Mouse (Mus musculus): ENCODE measurements around the gene Spats2l. TPM values are rescaled to one million over a fixed set of nuclear protein-coding genes. Genes with fewer than 3 reads are reported as not detected.
A peak's percentile ranks its signal among the peaks of the same experiment; 100 is the strongest.

Gene Spats2l
- polyA plus RNA-seq, 2 experiments = 81.4 to 202 TPM

GRCm38 (mm10) chr1:57976860-57977259 is 202.9 kb downstream of the Spats2l start:
- Histone ChIP-seq H3K4me2 (replicated peaks; ENCODE audit: low read depth, low read length, severe bottlenecking) (no peak overlapping the region), H3K4me3 (replicated peaks; ENCODE audit: low read length) (no peak overlapping the region), H3K27me3 (ENCODE audit: control insufficient read depth, insufficient read depth, low read length) (no peaks in the 10 kb centered on the region), H3K9me3 (ENCODE audit: control insufficient read depth, low read length) (no peaks in the 10 kb centered on the region), H3K27ac (replicated peaks; ENCODE audit: low read depth, low read length) (no peak overlapping the region), H3K36me3 (ENCODE audit: control insufficient read depth, insufficient read depth, low read length) (no peaks in the 10 kb centered on the region), H3K4me1 (ENCODE audit: control insufficient read depth, insufficient read depth, low read length) (no peaks in the 10 kb centered on the region), H3K9ac (ENCODE audit: low read depth, low read length, severe bottlenecking) (no peak overlapping the region)
- ATAC-seq (ENCODE audit: low FRiP score, low read depth) (no peak), DNase-seq (ENCODE audit: low spot score) (no peak)
- 88% methylated on average over 3 of the region's 3 CpGs for WGBS
- TF ChIP-seq POLR2A (IDR thresholded peaks at IDR 0.05; ENCODE audit: borderline replicate concordance, extremely low read depth, insufficient read depth, insufficient read length) = no peak

DNA sequence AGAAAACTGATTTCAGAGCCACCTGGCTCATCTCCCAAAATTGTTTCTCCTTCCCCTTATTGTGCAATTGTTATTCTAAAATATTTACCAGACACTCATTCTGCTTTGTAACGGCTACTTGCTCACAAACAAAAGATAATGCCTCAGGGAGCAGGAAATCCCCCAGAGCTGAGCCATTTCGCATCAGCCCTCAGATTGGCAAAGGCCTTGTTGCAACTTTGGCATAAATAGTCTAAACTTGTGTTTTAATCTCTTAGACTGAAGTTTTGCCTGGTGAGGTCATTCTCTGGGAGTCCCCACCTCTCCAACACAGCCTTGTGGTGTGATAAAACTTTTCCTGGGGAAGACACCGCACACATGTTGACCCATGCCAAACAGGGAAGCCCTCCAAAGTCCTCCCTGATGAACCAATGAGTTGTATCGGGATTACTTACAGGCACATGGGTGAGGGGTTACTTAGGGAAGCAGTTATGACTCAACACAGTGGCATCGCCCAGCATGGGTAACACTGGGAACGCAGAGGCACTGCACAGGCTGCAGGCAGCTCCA is 215.2 kb downstream of the Spats2l start:
- H3K27me3 ChIP-seq (ENCODE audit: control insufficient read depth, insufficient read depth, low read length) = no peaks in the 10 kb centered on the region
- H3K9ac ChIP-seq (ENCODE audit: low read depth, low read length, severe bottlenecking) = no peak overlapping the region
- H3K36me3 ChIP-seq (ENCODE audit: control insufficient read depth, insufficient read depth, low read length) = no peaks in the 10 kb centered on the region
- no peak for TF ChIP-seq POLR2A (IDR thresholded peaks at IDR 0.05; ENCODE audit: borderline replicate concordance, extremely low read depth, insufficient read depth, insufficient read length)
- no peaks in the 10 kb centered on the region for H3K9me3 ChIP-seq (ENCODE audit: control insufficient read depth, low read length)
- H3K4me3 ChIP-seq (replicated peaks; ENCODE audit: low read length) = no peak overlapping the region
- DNase-seq (ENCODE audit: low spot score) (no peak), ATAC-seq (ENCODE audit: low FRiP score, low read depth) (no peak)
- no peak overlapping the region for H3K4me2 ChIP-seq (replicated peaks; ENCODE audit: low read depth, low read length, severe bottlenecking)
- 76% methylated on average over 6 of the region's 6 CpGs for WGBS
- H3K27ac ChIP-seq (replicated peaks; ENCODE audit: low read depth, low read length) = no peak overlapping the region
- no peaks in the 10 kb centered on the region for H3K4me1 ChIP-seq (ENCODE audit: control insufficient read depth, insufficient read depth, low read length)

GRCm38 (mm10) chr1:57991277-57991676 is 217.3 kb downstream of the Spats2l start:
- DNase-seq (ENCODE audit: low spot score) = no peak
- Histone ChIP-seq H3K27me3 (ENCODE audit: control insufficient read depth, insufficient read depth, low read length) (no peaks in the 10 kb centered on the region), H3K4me2 (replicated peaks; ENCODE audit: low read depth, low read length, severe bottlenecking) (no peak overlapping the region), H3K4me3 (replicated peaks; ENCODE audit: low read length) (no peak overlapping the region), H3K9ac (ENCODE audit: low read depth, low read length, severe bottlenecking) (no peak overlapping the region), H3K4me1 (ENCODE audit: control insufficient read depth, insufficient read depth, low read length) (no peaks in the 10 kb centered on the region), H3K36me3 (ENCODE audit: control insufficient read depth, insufficient read depth, low read length) (no peaks in the 10 kb centered on the region), H3K27ac (replicated peaks; ENCODE audit: low read depth, low read length) (no peak overlapping the region), H3K9me3 (ENCODE audit: control insufficient read depth, low read length) (no peaks in the 10 kb centered on the region)
- WGBS = 68% methylated on average over 2 of the region's 2 CpGs
- no peak for ATAC-seq (ENCODE audit: low FRiP score, low read depth)
- TF ChIP-seq POLR2A (IDR thresholded peaks at IDR 0.05; ENCODE audit: borderline replicate concordance, extremely low read depth, insufficient read depth, insufficient read length) = no peak

GRCm38 (mm10) chr1:57995432-57996132 is 221.6 kb downstream of the Spats2l start, which contains the start of gene Sgo2a:
Gene Sgo2a (plus strand): TSS chr1:57995971.
- Histone ChIP-seq H3K9me3 (ENCODE audit: control insufficient read depth, low read length) (no peaks in the 10 kb centered on the region), H3K27me3 (ENCODE audit: control insufficient read depth, insufficient read depth, low read length) (no peaks in the 10 kb centered on the region), H3K9ac (ENCODE audit: low read depth, low read length, severe bottlenecking) (peak within 1 kb of the TSS; percentile 72), H3K4me2 (replicated peaks; ENCODE audit: low read depth, low read length, severe bottlenecking) (peak within 1 kb of the TSS; percentile 69), H3K4me3 (replicated peaks; ENCODE audit: low read length) (peak within 1 kb of the TSS; percentile 78), H3K36me3 (ENCODE audit: control insufficient read depth, insufficient read depth, low read length) (peaks cover 3% of the 10 kb centered on the region; the same call in 1 of the 2 replicates), H3K27ac (replicated peaks; ENCODE audit: low read depth, low read length) (peak within 1 kb of the TSS; percentile 79), H3K4me1 (ENCODE audit: control insufficient read depth, insufficient read depth, low read length) (peaks cover 13% of the 10 kb centered on the region)
- ATAC-seq (ENCODE audit: low FRiP score, low read depth) (peak; percentile 99), DNase-seq (ENCODE audit: low spot score) (peak; percentile 97)
- 7% methylated on average over 29 of the region's 30 CpGs for WGBS
- TF ChIP-seq POLR2A (IDR thresholded peaks at IDR 0.05; ENCODE audit: borderline replicate concordance, extremely low read depth, insufficient read depth, insufficient read length) = peak; percentile 79; the same call in 1 of the 2 replicates

GRCm38 (mm10) chr1:57996133-57996615 is 222.2 kb downstream of the Spats2l start:
- Histone ChIP-seq H3K36me3 (ENCODE audit: control insufficient read depth, insufficient read depth, low read length) (peaks cover 7% of the 10 kb centered on the region), H3K9me3 (ENCODE audit: control insufficient read depth, low read length) (no peaks in the 10 kb centered on the region), H3K27ac (replicated peaks; ENCODE audit: low read depth, low read length) (peak overlapping the region; percentile 59), H3K4me3 (replicated peaks; ENCODE audit: low read length) (peak overlapping the region; percentile 78), H3K4me1 (ENCODE audit: control insufficient read depth, insufficient read depth, low read length) (peaks cover 13% of the 10 kb centered on the region), H3K27me3 (ENCODE audit: control insufficient read depth, insufficient read depth, low read length) (no peaks in the 10 kb centered on the region), H3K9ac (ENCODE audit: low read depth, low read length, severe bottlenecking) (peak overlapping the region; percentile 72), H3K4me2 (replicated peaks; ENCODE audit: low read depth, low read length, severe bottlenecking) (peak overlapping the region; percentile 69)
- DNase-seq (ENCODE audit: low spot score) (no peak), ATAC-seq (ENCODE audit: low FRiP score, low read depth) (no peak)
- under 1% methylated on average over 29 of the region's 29 CpGs for WGBS
- TF ChIP-seq POLR2A (IDR thresholded peaks at IDR 0.05; ENCODE audit: borderline replicate concordance, extremely low read depth, insufficient read depth, insufficient read length) = no peak

Other genes with a start within 250 kb of the Spats2l start
- 11.1 and 13.2 TPM in 2 replicates for gene Sgo2a, start 221.8 kb downstream of the Spats2l start, polyA plus RNA-seq (2012; rRNA removed)
- 16.4 and 18.0 TPM in 2 replicates for gene Sgo2a, start 221.8 kb downstream of the Spats2l start, polyA plus RNA-seq (2014; fragmentation: Nextera tagmentation; extraction: Ambion mirVana)
- gene Kctd18, start 244.8 kb downstream of the Spats2l start, polyA plus RNA-seq (2012; rRNA removed) = 34.0 and 35.3 TPM in 2 replicates
- gene Kctd18, start 244.8 kb downstream of the Spats2l start, polyA plus RNA-seq (2014; fragmentation: Nextera tagmentation; extraction: Ambion mirVana) = 21.1 and 23.3 TPM in 2 replicates

All from limb, embryonic 14.5 days (tissue).